Mouse (Mus musculus) forebrain, embryonic 12.5 days (tissue): ENCODE data around the gene Cyp4a32. TPM values are rescaled to one million over a fixed set of nuclear protein-coding genes. Genes with fewer than 3 reads are reported as not detected.
A peak's percentile ranks its signal among the peaks of the same experiment; 100 is the strongest.
"Not testable (repeated sequence)": the region's sequence is repeated elsewhere in the genome, so short reads cannot be mapped to it uniquely, and the experiment has no call there.

Experiments
- ATAC-seq: fragments of 200-750 bp; cut with Nextera tagmentation; 2 replicates; pipeline ENCODE4 v1.8.0; 2017; ENCODE audit warnings: moderate TSS enrichment; ENCODE audit not compliant: low FRiP score
- H3K27ac ChIP-seq: fragments of 300-500 bp; sonication (generic); 2 replicates; pipeline ENCODE4 v1.5.1; 2016; ENCODE audit warnings: mild to moderate bottlenecking
- H3K27me3 ChIP-seq: fragments of 300-500 bp; sonication (generic); 2 replicates; pipeline ENCODE4 v1.6.1; 2016; ENCODE audit warnings: mild to moderate bottlenecking
- H3K36me3 ChIP-seq: fragments of 300-500 bp; sonication (generic); replicated peaks from 2 replicates; pipeline ENCODE4 v1.6.1; 2016; ENCODE audit warnings: mild to moderate bottlenecking
- H3K4me1 ChIP-seq: fragments of 300-500 bp; sonication (generic); 2 replicates; pipeline ENCODE4 v1.6.1; 2016
- H3K4me2 ChIP-seq: fragments of 300-500 bp; sonication (generic); 2 replicates; pipeline ENCODE4 v1.6.1; 2016; ENCODE audit warnings: mild to moderate bottlenecking, moderate library complexity
- H3K4me3 ChIP-seq: fragments of 300-500 bp; sonication (generic); replicated peaks from 2 replicates; pipeline ENCODE4 v1.5.1; 2016; ENCODE audit warnings: mild to moderate bottlenecking
- H3K9ac ChIP-seq: fragments of 300-500 bp; sonication (generic); 2 replicates; pipeline ENCODE4 v1.6.1; 2016; ENCODE audit warnings: mild to moderate bottlenecking
- H3K9me3 ChIP-seq: fragments of 300-500 bp; sonication (generic); 2 replicates; pipeline ENCODE4 v1.6.1; 2016
- WGBS: fragments of 180-500 bp; shearing (Covaris S2); methylation state at CpG from one replicate; pipeline ENCODE4 v1.1.7; 2016; 5-methylcytosine and 5-hydroxymethylcytosine counted together
- polyA plus RNA-seq: library from polyadenylated mRNA; unstranded; fragments of >200 nt; fragmentation: Nextera tagmentation; extraction: Ambion mirVana; gene quantifications from 2 replicates; pipeline ENCODE4 v1.2.1, GENCODE M21; 2016

The Cyp4a32 gene
- polyA plus RNA-seq, 1 experiment from 2014 or later: not detected

- not testable (repeated sequence) for ATAC-seq
- 100% methylated on average over 3 of the region's 3 CpGs for WGBS
Observed at GRCm38 (mm10) chr4:115625560-115625959, 24.8 kb downstream of the Cyp4a32 start.

GRCm38 (mm10) chr4:115642967-115643754 is 42.4 kb downstream of the Cyp4a32 start:
- Histone ChIP-seq H3K27me3 (no peaks in the 10 kb centered on the region), H3K9me3 (no peaks in the 10 kb centered on the region), H3K4me3 (no peak overlapping the region), H3K4me2 (no peak overlapping the region), H3K9ac (no peak overlapping the region), H3K36me3 (no peaks in the 10 kb centered on the region), H3K4me1 (no peaks in the 10 kb centered on the region), H3K27ac (no peak overlapping the region)
- WGBS: 74% methylated on average over 5 of the region's 5 CpGs
- ATAC-seq: no peak

More at GRCm38 (mm10) chr4:115625560-115625959, 24.8 kb downstream of the Cyp4a32 start:
- H3K27me3 ChIP-seq, H3K9ac ChIP-seq, H3K4me2 ChIP-seq, H3K4me3 ChIP-seq, H3K27ac ChIP-seq, H3K36me3 ChIP-seq, H3K9me3 ChIP-seq, H3K4me1 ChIP-seq: not testable (repeated sequence)

- Histone ChIP-seq H3K9ac (no peak overlapping the region), H3K4me2 (no peak overlapping the region), H3K4me1 (no peaks in the 10 kb centered on the region), H3K4me3 (no peak overlapping the region), H3K9me3 (no peaks in the 10 kb centered on the region), H3K36me3 (no peaks in the 10 kb centered on the region), H3K27ac (no peak overlapping the region), H3K27me3 (no peaks in the 10 kb centered on the region)
- no peak for ATAC-seq
Observed at GRCm38 (mm10) chr4:115645371-115645770, 44.6 kb downstream of the Cyp4a32 start.

GRCm38 (mm10) chr4:115647580-115647979 is 46.8 kb downstream of the Cyp4a32 start, which contains the start of gene Cyp4b1:
TSS of gene Cyp4b1 (minus strand) at chr4:115647723.
- Histone ChIP-seq H3K4me1 (no peaks in the 10 kb centered on the region), H3K9ac (no peak within 1 kb of the TSS), H3K4me3 (no peak within 1 kb of the TSS), H3K36me3 (no peaks in the 10 kb centered on the region), H3K9me3 (no peaks in the 10 kb centered on the region), H3K27me3 (no peaks in the 10 kb centered on the region), H3K27ac (no peak within 1 kb of the TSS), H3K4me2 (no peak within 1 kb of the TSS)
- WGBS: 90% methylated on average over 9 of the region's 9 CpGs
- ATAC-seq: no peak

- Histone ChIP-seq H3K36me3 (no peaks in the 10 kb centered on the region), H3K4me1 (no peaks in the 10 kb centered on the region), H3K4me2 (no peak overlapping the region), H3K9me3 (no peaks in the 10 kb centered on the region), H3K27ac (no peak overlapping the region), H3K9ac (no peak overlapping the region), H3K27me3 (no peaks in the 10 kb centered on the region), H3K4me3 (no peak overlapping the region)
- WGBS: 80% methylated on average over 2 of the region's 2 CpGs
- no peak for ATAC-seq
Observed at GRCm38 (mm10) chr4:115648752-115649151, 48.0 kb downstream of the Cyp4a32 start.

- no peaks in the 10 kb centered on the region for H3K36me3 ChIP-seq
- no peak overlapping the region for H3K4me2 ChIP-seq
- H3K27ac ChIP-seq: no peak overlapping the region
- ATAC-seq: no peak
- H3K27me3 ChIP-seq: no peaks in the 10 kb centered on the region
- no peak overlapping the region for H3K9ac ChIP-seq
- no peaks in the 10 kb centered on the region for H3K4me1 ChIP-seq
- no peak overlapping the region for H3K4me3 ChIP-seq
- H3K9me3 ChIP-seq: no peaks in the 10 kb centered on the region
Observed at GRCm38 (mm10) chr4:115649344-115649743, 48.6 kb downstream of the Cyp4a32 start.

GRCm38 (mm10) chr4:115650866-115651265 is 50.1 kb downstream of the Cyp4a32 start:
- Histone ChIP-seq H3K4me2 (no peak overlapping the region), H3K9ac (no peak overlapping the region), H3K4me1 (no peaks in the 10 kb centered on the region), H3K36me3 (no peaks in the 10 kb centered on the region), H3K27me3 (no peaks in the 10 kb centered on the region), H3K27ac (no peak overlapping the region), H3K9me3 (no peaks in the 10 kb centered on the region), H3K4me3 (no peak overlapping the region)
- WGBS: 85% methylated on average over 5 of the region's 5 CpGs
- no peak for ATAC-seq

GRCm38 (mm10) chr4:115655841-115656534 is 55.2 kb downstream of the Cyp4a32 start:
- WGBS: 89% methylated on average over 7 of the region's 7 CpGs

GRCm38 (mm10) chr4:115656535-115656922 is 55.8 kb downstream of the Cyp4a32 start:
- not testable (repeated sequence) for H3K4me1 ChIP-seq, H3K27ac ChIP-seq, H3K36me3 ChIP-seq, H3K4me3 ChIP-seq, H3K9me3 ChIP-seq, H3K9ac ChIP-seq, H3K27me3 ChIP-seq, ATAC-seq, H3K4me2 ChIP-seq
- 88% methylated on average over 1 of the region's 1 CpGs for WGBS

More at GRCm38 (mm10) chr4:115655841-115656534, 55.2 kb downstream of the Cyp4a32 start:
- H3K4me2 ChIP-seq, H3K4me1 ChIP-seq, H3K9ac ChIP-seq, H3K9me3 ChIP-seq, H3K36me3 ChIP-seq, H3K27me3 ChIP-seq, H3K4me3 ChIP-seq, H3K27ac ChIP-seq, ATAC-seq: not testable (repeated sequence)

GRCm38 (mm10) chr4:115657104-115657866 is 56.5 kb downstream of the Cyp4a32 start:
- H3K27me3 ChIP-seq: peaks cover 7% of the 10 kb centered on the region; the same call in 1 of the 2 replicates
- H3K9me3 ChIP-seq: no peaks in the 10 kb centered on the region
- ATAC-seq: peak; percentile 77
- peak overlapping the region; percentile 45 for H3K4me3 ChIP-seq
- H3K27ac ChIP-seq: no peak overlapping the region
- WGBS: 3% methylated on average over 34 of the region's 34 CpGs
- peak overlapping the region; percentile 87 for H3K4me2 ChIP-seq
- peak overlapping the region; percentile 55 for H3K9ac ChIP-seq
- H3K36me3 ChIP-seq: no peaks in the 10 kb centered on the region
- peaks cover 6% of the 10 kb centered on the region for H3K4me1 ChIP-seq

GRCm38 (mm10) chr4:115657867-115658249 is 57.1 kb downstream of the Cyp4a32 start:
- no peak overlapping the region for H3K9ac ChIP-seq
- H3K4me3 ChIP-seq: no peak overlapping the region
- H3K9me3 ChIP-seq: no peaks in the 10 kb centered on the region
- H3K4me1 ChIP-seq: peaks cover 6% of the 10 kb centered on the region
- H3K27me3 ChIP-seq: peaks cover 7% of the 10 kb centered on the region; the same call in 1 of the 2 replicates
- no peak for ATAC-seq
- H3K4me2 ChIP-seq: peak overlapping the region; percentile 87
- H3K27ac ChIP-seq: no peak overlapping the region
- H3K36me3 ChIP-seq: no peaks in the 10 kb centered on the region

- Histone ChIP-seq H3K27ac (no peak overlapping the region), H3K4me1 (peaks cover 6% of the 10 kb centered on the region), H3K9ac (no peak overlapping the region), H3K9me3 (no peaks in the 10 kb centered on the region), H3K4me2 (no peak overlapping the region), H3K4me3 (no peak overlapping the region), H3K27me3 (peaks cover 7% of the 10 kb centered on the region; the same call in 1 of the 2 replicates), H3K36me3 (no peaks in the 10 kb centered on the region)
- ATAC-seq: no peak
Observed at GRCm38 (mm10) chr4:115659190-115659589, 58.4 kb downstream of the Cyp4a32 start.
